Mouse (Mus musculus) lung, adult 2 months (tissue): Measurements from ENCODE around the gene Hmcn1. TPM values are rescaled to one million over a fixed set of nuclear protein-coding genes. Genes with fewer than 3 reads are reported as not detected.

Experiments
- DNase-seq: peaks from one replicate; pipeline ENCODE4 v3.0.0; 2022
- H3K4me1 ChIP-seq: fragments of 200-500 bp; 2 replicates; pipeline ENCODE4 v1.6.1; 2011; ENCODE audit warnings: low read length; ENCODE audit not compliant: control insufficient read depth, insufficient read depth
- H3K4me3 ChIP-seq: fragments of 200-500 bp; replicated peaks from 2 replicates; pipeline ENCODE3; 2011; ENCODE audit warnings: low read depth, mild to moderate bottlenecking, control low read depth, low read length; ENCODE audit errors: extremely low read depth
- CTCF ChIP-seq: fragments of 200-500 bp; IDR thresholded peaks from 2 replicates; pipeline ENCODE4 v1.5.1; 2011; ENCODE audit warnings: mild to moderate bottlenecking, low read length, control low read depth; ENCODE audit not compliant: insufficient read depth
- POLR2A ChIP-seq: fragments of 200-500 bp; IDR thresholded peaks from 2 replicates; pipeline ENCODE4 v1.6.1; 2011; ENCODE audit warnings: low read depth, mild to moderate bottlenecking, control low read depth, low read length, borderline replicate concordance; ENCODE audit errors: extremely low read depth
- WGBS: fragments of 180-500 bp; shearing (Covaris S2); methylation state at CpG from one replicate; pipeline ENCODE4 v1.1.7; 2018; 5-methylcytosine and 5-hydroxymethylcytosine counted together
- polyA plus RNA-seq: library from polyadenylated mRNA; depleted of rRNA; stranded (reverse); fragments of >200 nt; gene quantifications from 2 replicates; pipeline ENCODE4 v1.2.3, GENCODE M21; 2012

Gene Hmcn1
- polyA plus RNA-seq, 1 experiment: 72.0 TPM

DNA sequence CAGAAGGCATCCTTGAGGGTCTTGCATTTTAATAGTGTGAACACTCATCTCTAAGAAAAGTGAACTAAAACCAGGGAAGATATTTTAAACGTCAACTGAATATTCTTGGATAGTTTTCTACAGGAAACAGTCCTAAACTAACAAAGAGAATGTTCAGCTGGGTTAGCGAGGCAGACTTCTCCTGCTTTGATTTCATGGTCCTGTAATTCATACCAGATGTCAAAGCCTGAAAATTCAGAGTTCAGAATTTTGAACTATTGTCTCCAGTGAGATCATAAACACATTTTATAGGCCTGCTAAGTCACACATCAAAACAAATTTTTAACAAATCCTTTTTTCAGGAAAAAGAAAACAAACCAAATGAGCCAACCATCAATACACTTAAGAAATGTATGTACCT lies 223.4 kb downstream of the Hmcn1 start:
- TF ChIP-seq POLR2A: no peak
- TF ChIP-seq CTCF: no peak
- Histone ChIP-seq H3K4me3 (no peak overlapping the region), H3K4me1 (no peaks in the 10 kb centered on the region)
- no peak for DNase-seq
- 55% methylated on average over 2 of the region's 2 CpGs for WGBS

- Histone ChIP-seq H3K4me1 (peaks cover 7% of the 10 kb centered on the region), H3K4me3 (no peak overlapping the region)
- 82% methylated on average over 4 of the region's 4 CpGs for WGBS
- DNase-seq: no peak
- TF ChIP-seq CTCF (no peak), POLR2A (no peak)
Observed at GRCm38 (mm10) chr1:150761678-150762077, 231.6 kb downstream of the Hmcn1 start.

- DNase-seq: no peak
- H3K4me3 ChIP-seq: no peak overlapping the region
- peaks cover 7% of the 10 kb centered on the region for H3K4me1 ChIP-seq
- 0% methylated on average over 2 of the region's 2 CpGs for WGBS
- TF ChIP-seq CTCF (no peak), POLR2A (no peak)
Observed at GRCm38 (mm10) chr1:150760801-150761331, 232.4 kb downstream of the Hmcn1 start.

DNA sequence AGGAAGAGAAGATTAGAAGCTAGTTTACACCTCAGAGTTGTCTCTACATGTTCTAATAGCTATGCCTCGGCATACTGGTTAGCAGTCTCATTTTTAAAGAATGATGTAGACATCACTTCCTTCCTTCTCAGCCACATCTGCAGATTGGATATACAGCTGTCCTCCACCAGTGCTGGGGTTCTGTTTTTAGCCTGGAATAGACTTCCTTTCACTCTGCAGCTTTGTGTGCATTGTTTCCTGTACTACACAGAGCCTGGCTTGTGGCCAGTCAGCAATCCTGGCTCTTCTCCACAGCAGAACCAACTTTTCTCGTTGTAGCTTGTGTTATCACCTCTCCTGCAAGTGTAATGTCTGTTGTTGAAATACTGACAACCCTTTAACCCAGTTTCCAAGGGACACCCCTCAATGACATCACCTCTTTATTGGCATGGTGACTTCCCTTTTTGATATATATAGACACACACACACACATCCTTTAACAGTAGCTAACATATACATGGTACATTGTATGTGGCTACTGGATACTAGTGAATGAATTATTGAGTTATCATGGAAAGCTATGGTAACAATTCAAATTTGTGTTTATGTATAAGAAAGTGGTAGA lies 233.7 kb downstream of the Hmcn1 start:
- TF ChIP-seq POLR2A (no peak), CTCF (no peak)
- WGBS: 10% methylated on average over 2 of the region's 2 CpGs
- Histone ChIP-seq H3K4me1 (peaks cover 7% of the 10 kb centered on the region), H3K4me3 (no peak overlapping the region)
- DNase-seq: no peak

GRCm38 (mm10) chr1:150753920-150754319 lies 239.3 kb downstream of the Hmcn1 start:
- WGBS: 78% methylated on average over 5 of the region's 5 CpGs
- TF ChIP-seq POLR2A: no peak
- TF ChIP-seq CTCF: no peak

DNA sequence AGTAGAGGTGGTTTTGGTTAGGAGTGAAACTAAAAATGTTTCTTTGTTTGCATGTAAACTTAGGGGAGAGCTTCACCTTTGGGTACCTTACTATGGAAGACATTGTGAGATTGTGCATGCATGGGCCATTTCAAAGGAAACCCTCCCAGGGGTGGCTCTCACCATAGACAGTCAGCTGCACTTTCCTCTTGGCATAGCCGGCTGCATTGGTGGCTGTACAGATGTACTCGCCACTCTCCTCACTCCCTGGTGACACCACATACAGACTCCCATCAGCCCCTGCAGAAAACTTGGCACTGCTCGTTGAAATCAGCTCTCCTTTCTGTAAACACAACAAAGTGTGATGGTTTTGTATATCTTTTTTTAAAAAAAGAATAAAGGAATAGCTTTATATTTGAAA lies 244.5 kb downstream of the Hmcn1 start:
- TF ChIP-seq POLR2A (no peak), CTCF (no peak)
- DNase-seq: no peak
- WGBS: 66% methylated on average over 3 of the region's 3 CpGs
- H3K4me1 ChIP-seq: no peaks in the 10 kb centered on the region
- H3K4me3 ChIP-seq: no peak overlapping the region

More at GRCm38 (mm10) chr1:150753920-150754319, 239.3 kb downstream of the Hmcn1 start:
- Histone ChIP-seq H3K4me3 (no peak overlapping the region), H3K4me1 (no peaks in the 10 kb centered on the region)
- no peak for DNase-seq

DNA sequence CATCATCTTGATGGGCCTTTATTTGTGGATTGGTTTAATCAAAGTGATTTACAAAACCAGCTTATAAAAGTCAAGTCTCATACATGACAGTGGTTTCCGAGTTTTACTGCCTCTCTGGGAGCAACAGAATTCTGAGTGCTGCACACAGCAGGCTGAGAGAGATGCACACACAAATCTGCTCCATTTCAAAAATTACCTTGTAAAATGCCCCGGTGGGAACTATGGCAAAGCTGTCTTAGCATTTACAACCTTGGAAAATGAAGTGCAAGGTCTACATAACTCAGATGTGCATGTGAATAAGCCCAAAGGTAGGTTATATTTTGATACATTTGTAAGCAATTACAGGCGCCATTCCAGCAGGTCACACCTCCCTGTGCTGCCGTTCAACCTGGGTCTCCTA lies 245.5 kb downstream of the Hmcn1 start:
- WGBS: 91% methylated on average over 4 of the region's 4 CpGs
- no peak for DNase-seq
- Histone ChIP-seq H3K4me3 (no peak overlapping the region), H3K4me1 (no peaks in the 10 kb centered on the region)
- TF ChIP-seq POLR2A: no peak
- no peak for TF ChIP-seq CTCF

GRCm38 (mm10) chr1:150743097-150743843 lies 250.0 kb downstream of the Hmcn1 start:
- 73% methylated on average over 19 of the region's 19 CpGs for WGBS
- no peak for DNase-seq
- Histone ChIP-seq H3K4me3 (no peak overlapping the region), H3K4me1 (no peaks in the 10 kb centered on the region)
- TF ChIP-seq CTCF: no peak
- TF ChIP-seq POLR2A: no peak

DNA sequence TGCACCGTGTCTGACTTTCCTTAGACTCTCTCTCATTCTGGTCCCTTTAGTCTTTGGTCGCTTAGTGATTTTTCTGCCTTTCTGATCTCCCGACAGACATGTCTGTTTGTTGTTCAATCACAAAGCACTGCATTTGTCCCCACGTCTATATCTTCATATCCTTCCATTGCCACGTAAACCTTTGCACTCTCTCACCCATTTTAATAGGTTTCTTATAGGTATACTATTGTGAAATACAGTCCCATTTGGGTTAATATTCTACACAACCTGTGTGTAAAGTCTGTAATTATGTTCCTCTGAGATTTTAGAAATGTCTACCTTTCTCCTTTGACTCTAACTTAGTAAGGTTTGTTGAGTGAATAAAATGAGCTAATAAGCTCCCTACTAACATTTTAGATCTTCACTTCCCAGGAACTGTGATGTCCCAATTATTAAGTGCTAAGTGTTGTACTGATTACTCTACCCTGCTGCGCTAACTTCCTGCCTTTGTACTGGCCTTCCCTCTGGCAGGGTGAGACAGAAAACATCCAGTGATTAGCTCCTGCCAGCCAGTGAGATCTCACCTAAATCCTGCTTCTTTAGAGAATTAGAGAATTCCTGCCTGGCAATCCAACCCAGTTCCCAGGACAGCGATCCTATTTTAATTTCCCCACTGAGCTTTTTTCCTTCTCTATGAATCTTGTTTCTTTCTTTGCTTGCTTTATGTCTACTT lies 250.7 kb downstream of the Hmcn1 start:
- Histone ChIP-seq H3K4me3 (no peak overlapping the region), H3K4me1 (no peaks in the 10 kb centered on the region)
- 77% methylated on average over 7 of the region's 7 CpGs for WGBS
- DNase-seq: no peak
- TF ChIP-seq POLR2A: no peak
- TF ChIP-seq CTCF: no peak
